Mouse (Mus musculus): Measurements from ENCODE around the gene Csnk2a2. TPM values are rescaled to one million over a fixed set of nuclear protein-coding genes. Genes with fewer than 3 reads are reported as not detected.

The Csnk2a2 gene
- 9.6 and 10.1 TPM in 2 replicates for polyA plus RNA-seq (2015; fragmentation: Nextera tagmentation; extraction: Ambion mirVana)

GRCm38 (mm10) chr8:95490006-95490405, at the start of gene Csnk2a2:
Gene Csnk2a2, minus strand, starts transcription at chr8:95490039.

GRCm38 (mm10) chr8:95533584-95534387, 43.9 kb upstream of the Csnk2a2 start, which contains the start of gene Ccdc113:
Gene Ccdc113, plus strand, starts transcription at chr8:95534085.

GRCm38 (mm10) chr8:95434686-95435439, 55.0 kb downstream of the Csnk2a2 start, which contains the start of gene Cfap20:
Gene Cfap20, minus strand, starts transcription at chr8:95434869.

Other genes starting within 250 kb of the Csnk2a2 start
- 0.61 and 1.3 TPM in 2 replicates for gene Cngb1, start 183.5 kb downstream of the Csnk2a2 start, polyA plus RNA-seq (2015; fragmentation: Nextera tagmentation; extraction: Ambion mirVana)
- gene Tepp, start 179.5 kb downstream of the Csnk2a2 start, polyA plus RNA-seq (2015; fragmentation: Nextera tagmentation; extraction: Ambion mirVana), result 0.50 TPM in 1 of 2 replicates, not detected in the other
- gene Zfp319, start 158.1 kb downstream of the Csnk2a2 start, polyA plus RNA-seq (2015; fragmentation: Nextera tagmentation; extraction: Ambion mirVana), result 1.7 and 2.0 TPM in 2 replicates
- gene Usb1, start 157.8 kb downstream of the Csnk2a2 start, polyA plus RNA-seq (2015; fragmentation: Nextera tagmentation; extraction: Ambion mirVana), result 14.3 and 16.1 TPM in 2 replicates
- 2.9 and 4.4 TPM in 2 replicates for gene Mmp15, start 137.8 kb downstream of the Csnk2a2 start, polyA plus RNA-seq (2015; fragmentation: Nextera tagmentation; extraction: Ambion mirVana)
- gene Cfap20, start 55.2 kb downstream of the Csnk2a2 start, polyA plus RNA-seq (2015; fragmentation: Nextera tagmentation; extraction: Ambion mirVana), result 70.0 and 79.3 TPM in 2 replicates
- gene Ccdc113, start 44.0 kb upstream of the Csnk2a2 start, polyA plus RNA-seq (2015; fragmentation: Nextera tagmentation; extraction: Ambion mirVana), result 0.10 TPM in 1 of 2 replicates, not detected in the other
- not detected in 2 replicates for gene Prss54, start 86.3 kb upstream of the Csnk2a2 start, polyA plus RNA-seq (2015; fragmentation: Nextera tagmentation; extraction: Ambion mirVana)
- 13.7 and 14.1 TPM in 2 replicates for gene Gins3, start 143.4 kb upstream of the Csnk2a2 start, polyA plus RNA-seq (2015; fragmentation: Nextera tagmentation; extraction: Ambion mirVana)
- 2.0 and 2.1 TPM in 2 replicates for gene Ndrg4, start 186.9 kb upstream of the Csnk2a2 start, polyA plus RNA-seq (2015; fragmentation: Nextera tagmentation; extraction: Ambion mirVana)
- 13.8 and 14.6 TPM in 2 replicates for gene Setd6, start 225.8 kb upstream of the Csnk2a2 start, polyA plus RNA-seq (2015; fragmentation: Nextera tagmentation; extraction: Ambion mirVana)